Mouse (Mus musculus) neural tube, embryonic 15.5 days (tissue): ENCODE data around the gene Clec14a. TPM values are rescaled to one million over a fixed set of nuclear protein-coding genes. Genes with fewer than 3 reads are reported as not detected.
"Not testable (repeated sequence)": the region's sequence is repeated elsewhere in the genome, so short reads cannot be mapped to it uniquely, and the experiment has no call there.

Experiments
- ATAC-seq: fragments of 200-750 bp; cut with Nextera tagmentation; 2 replicates; pipeline ENCODE4 v1.8.0; 2017; ENCODE audit warnings: mild to moderate bottlenecking, moderate TSS enrichment, moderate library complexity; ENCODE audit not compliant: low FRiP score
- H3K27ac ChIP-seq: fragments of 300-500 bp; sonication (generic); replicated peaks from 2 replicates; pipeline ENCODE4 v1.5.1; 2015; ENCODE audit warnings: mild to moderate bottlenecking, inconsistent platforms
- H3K27me3 ChIP-seq: fragments of 300-500 bp; sonication (generic); replicated peaks from 2 replicates; pipeline ENCODE4 v1.6.1; 2015; ENCODE audit warnings: inconsistent platforms
- H3K36me3 ChIP-seq: fragments of 300-500 bp; sonication (generic); 2 replicates; pipeline ENCODE4 v1.6.1; 2015; ENCODE audit warnings: inconsistent platforms
- H3K4me1 ChIP-seq: fragments of 300-500 bp; sonication (generic); 2 replicates; pipeline ENCODE4 v1.6.1; 2015; ENCODE audit warnings: inconsistent platforms
- H3K4me2 ChIP-seq: fragments of 300-500 bp; sonication (generic); 2 replicates; pipeline ENCODE4 v1.6.1; 2015; ENCODE audit warnings: inconsistent platforms, mild to moderate bottlenecking, moderate library complexity
- H3K4me3 ChIP-seq: fragments of 300-500 bp; sonication (generic); replicated peaks from 2 replicates; pipeline ENCODE4 v1.5.1; 2015; ENCODE audit warnings: mild to moderate bottlenecking, inconsistent platforms
- H3K9ac ChIP-seq: fragments of 300-500 bp; sonication (generic); replicated peaks from 2 replicates; pipeline ENCODE4 v1.6.1; 2015; ENCODE audit warnings: mild to moderate bottlenecking, inconsistent platforms
- H3K9me3 ChIP-seq: fragments of 300-500 bp; sonication (generic); replicated peaks from 2 replicates; pipeline ENCODE4 v1.6.1; 2016; ENCODE audit warnings: inconsistent platforms
- WGBS: fragments of 180-500 bp; shearing (Covaris S2); methylation state at CpG from one replicate; pipeline ENCODE4 v1.1.7; 2015; ENCODE audit warnings: mixed read lengths; 5-methylcytosine and 5-hydroxymethylcytosine counted together
- polyA plus RNA-seq: library from polyadenylated mRNA; unstranded; fragments of >200 nt; fragmentation: Nextera tagmentation; extraction: Ambion mirVana; gene quantifications from 2 replicates; pipeline ENCODE4 v1.2.1, GENCODE M21; 2015

The Clec14a gene
- 7.2 and 9.1 TPM in 2 replicates for polyA plus RNA-seq

- peak within 1 kb of the TSS; percentile 61 for H3K27ac ChIP-seq
- peaks cover 17% of the 10 kb centered on the region for H3K4me1 ChIP-seq
- WGBS: 11% methylated on average over 32 of the region's 32 CpGs
- peak; percentile 82 for ATAC-seq
- no peaks in the 10 kb centered on the region for H3K36me3 ChIP-seq
- peak within 1 kb of the TSS; percentile 78 for H3K4me2 ChIP-seq
- H3K9ac ChIP-seq: peak within 1 kb of the TSS; percentile 40
- H3K4me3 ChIP-seq: peak within 1 kb of the TSS; percentile 44
- H3K27me3 ChIP-seq: 0 out of 2 replicates have a peak, but pooled peaks cover 6% of the 10 kb centered on the region
- no peaks in the 10 kb centered on the region for H3K9me3 ChIP-seq
Observed at GRCm38 (mm10) chr12:58268563-58269501, at the start of gene Clec14a. Clec14a (minus strand) TSS chr12:58269290.

GRCm38 (mm10) chr12:58307835-58308234 is 38.7 kb upstream of the Clec14a start:
- H3K4me1 ChIP-seq: no peaks in the 10 kb centered on the region
- H3K9ac ChIP-seq: no peak overlapping the region
- no peak for ATAC-seq
- no peak overlapping the region for H3K27ac ChIP-seq
- no peaks in the 10 kb centered on the region for H3K36me3 ChIP-seq
- no peaks in the 10 kb centered on the region for H3K27me3 ChIP-seq
- WGBS: 74% methylated on average over 2 of the region's 2 CpGs
- no peak overlapping the region for H3K4me2 ChIP-seq
- H3K9me3 ChIP-seq: no peaks in the 10 kb centered on the region
- no peak overlapping the region for H3K4me3 ChIP-seq

GRCm38 (mm10) chr12:58306402-58306801 is 37.3 kb upstream of the Clec14a start:
- not testable (repeated sequence) for H3K9me3 ChIP-seq, H3K4me3 ChIP-seq, H3K36me3 ChIP-seq, H3K27ac ChIP-seq, ATAC-seq, H3K4me1 ChIP-seq, H3K9ac ChIP-seq, H3K4me2 ChIP-seq, H3K27me3 ChIP-seq
- 85% methylated on average over 8 of the region's 8 CpGs for WGBS

- 74% methylated on average over 2 of the region's 2 CpGs for WGBS
- Histone ChIP-seq H3K27me3 (no peaks in the 10 kb centered on the region), H3K9ac (no peak overlapping the region), H3K27ac (no peak overlapping the region), H3K4me1 (no peaks in the 10 kb centered on the region), H3K36me3 (no peaks in the 10 kb centered on the region), H3K4me3 (no peak overlapping the region), H3K4me2 (no peak overlapping the region), H3K9me3 (no peaks in the 10 kb centered on the region)
- ATAC-seq: no peak
Observed at GRCm38 (mm10) chr12:58305567-58305966, 36.5 kb upstream of the Clec14a start.

GRCm38 (mm10) chr12:58296980-58297379 is 27.9 kb upstream of the Clec14a start:
- no peaks in the 10 kb centered on the region for H3K27me3 ChIP-seq
- no peaks in the 10 kb centered on the region for H3K9me3 ChIP-seq
- H3K36me3 ChIP-seq: no peaks in the 10 kb centered on the region
- no peak overlapping the region for H3K4me2 ChIP-seq
- 80% methylated on average over 6 of the region's 6 CpGs for WGBS
- H3K27ac ChIP-seq: no peak overlapping the region
- H3K4me1 ChIP-seq: no peaks in the 10 kb centered on the region
- ATAC-seq: no peak
- H3K9ac ChIP-seq: no peak overlapping the region
- no peak overlapping the region for H3K4me3 ChIP-seq

- no peaks in the 10 kb centered on the region for H3K9me3 ChIP-seq
- H3K27ac ChIP-seq: no peak overlapping the region
- 74% methylated on average over 3 of the region's 3 CpGs for WGBS
- no peaks in the 10 kb centered on the region for H3K36me3 ChIP-seq
- H3K27me3 ChIP-seq: no peaks in the 10 kb centered on the region
- no peak overlapping the region for H3K4me2 ChIP-seq
- no peaks in the 10 kb centered on the region for H3K4me1 ChIP-seq
- no peak for ATAC-seq
- no peak overlapping the region for H3K9ac ChIP-seq
- no peak overlapping the region for H3K4me3 ChIP-seq
Observed at GRCm38 (mm10) chr12:58285912-58286311, 16.8 kb upstream of the Clec14a start.

- WGBS: 86% methylated on average over 6 of the region's 6 CpGs
- Histone ChIP-seq H3K9me3 (no peaks in the 10 kb centered on the region), H3K27me3 (0 out of 2 replicates have a peak, but pooled peaks cover 6% of the 10 kb centered on the region), H3K4me2 (no peak overlapping the region), H3K27ac (no peak overlapping the region), H3K4me3 (no peak overlapping the region), H3K36me3 (no peaks in the 10 kb centered on the region), H3K9ac (no peak overlapping the region), H3K4me1 (peaks cover 17% of the 10 kb centered on the region)
- ATAC-seq: no peak
Observed at GRCm38 (mm10) chr12:58270520-58270919, 1.4 kb upstream of the Clec14a start.

GRCm38 (mm10) chr12:58269505-58269904 is 415 bp upstream of the Clec14a start:
- H3K27ac ChIP-seq: no peak overlapping the region
- no peak for ATAC-seq
- H3K27me3 ChIP-seq: 0 out of 2 replicates have a peak, but pooled peaks cover 6% of the 10 kb centered on the region
- H3K9ac ChIP-seq: no peak overlapping the region
- peaks cover 17% of the 10 kb centered on the region for H3K4me1 ChIP-seq
- no peak overlapping the region for H3K4me3 ChIP-seq
- no peak overlapping the region for H3K4me2 ChIP-seq
- H3K9me3 ChIP-seq: no peaks in the 10 kb centered on the region
- WGBS: 87% methylated on average over 4 of the region's 4 CpGs
- no peaks in the 10 kb centered on the region for H3K36me3 ChIP-seq

GRCm38 (mm10) chr12:58268186-58268562 is 916 bp downstream of the Clec14a start:
- WGBS: 8% methylated on average over 15 of the region's 15 CpGs

GRCm38 (mm10) chr12:58267779-58268178 is 1.3 kb downstream of the Clec14a start:
- Histone ChIP-seq H3K4me3 (peak overlapping the region; percentile 44), H3K4me1 (peaks cover 17% of the 10 kb centered on the region), H3K27me3 (0 out of 2 replicates have a peak, but pooled peaks cover 6% of the 10 kb centered on the region), H3K36me3 (no peaks in the 10 kb centered on the region), H3K9ac (no peak overlapping the region), H3K27ac (no peak overlapping the region), H3K4me2 (peak overlapping the region; percentile 78), H3K9me3 (no peaks in the 10 kb centered on the region)
- 46% methylated on average over 8 of the region's 8 CpGs for WGBS
- 0 out of 2 replicates have a peak, but pooled peaks have one; percentile 43 for ATAC-seq

More at GRCm38 (mm10) chr12:58268186-58268562, 916 bp downstream of the Clec14a start:
- H3K4me1 ChIP-seq: peaks cover 17% of the 10 kb centered on the region
- peak overlapping the region; percentile 78 for H3K4me2 ChIP-seq
- peak; percentile 86 for ATAC-seq
- H3K27me3 ChIP-seq: 0 out of 2 replicates have a peak, but pooled peaks cover 6% of the 10 kb centered on the region
- H3K9ac ChIP-seq: peak overlapping the region; percentile 40
- H3K36me3 ChIP-seq: no peaks in the 10 kb centered on the region
- H3K27ac ChIP-seq: peak overlapping the region; percentile 61
- no peaks in the 10 kb centered on the region for H3K9me3 ChIP-seq
- H3K4me3 ChIP-seq: peak overlapping the region; percentile 44

- no peak for ATAC-seq
- Histone ChIP-seq H3K9ac (no peak overlapping the region), H3K27ac (no peak overlapping the region), H3K9me3 (no peaks in the 10 kb centered on the region), H3K36me3 (no peaks in the 10 kb centered on the region), H3K4me3 (no peak overlapping the region), H3K4me1 (no peaks in the 10 kb centered on the region), H3K4me2 (no peak overlapping the region), H3K27me3 (no peaks in the 10 kb centered on the region)
- WGBS: 94% methylated on average over 1 of the region's 1 CpGs
Observed at GRCm38 (mm10) chr12:58251901-58252300, 17.2 kb downstream of the Clec14a start.

- Histone ChIP-seq H3K27ac (no peak overlapping the region), H3K4me1 (no peaks in the 10 kb centered on the region), H3K27me3 (no peaks in the 10 kb centered on the region), H3K4me2 (no peak overlapping the region), H3K36me3 (no peaks in the 10 kb centered on the region), H3K9me3 (no peaks in the 10 kb centered on the region), H3K4me3 (no peak overlapping the region), H3K9ac (no peak overlapping the region)
- 89% methylated on average over 2 of the region's 2 CpGs for WGBS
- ATAC-seq: no peak
Observed at GRCm38 (mm10) chr12:58232489-58232888, 36.6 kb downstream of the Clec14a start.
